Mouse (Mus musculus): ENCODE measurements around the gene Arl8b. TPM values are rescaled to one million over a fixed set of nuclear protein-coding genes. Genes with fewer than 3 reads are reported as not detected.

The Arl8b gene
- polyA plus RNA-seq (2012; rRNA removed) (8.3 and 10.5 TPM in 2 replicates), polyA plus RNA-seq (2014; fragmentation: Nextera tagmentation; extraction: Ambion mirVana) (35.5 and 35.8 TPM in 2 replicates)

- peak; percentile 86 to 90 (median 87) for DNase-seq (ENCODE audit: low read depth in 3 of 3, low spot score in 3 of 3)
- peak; percentile 91 for ATAC-seq (ENCODE audit: insufficient read depth)
- WGBS (ENCODE audit: insufficient replicate concordance), result 9% methylated on average over 36 of the region's 36 CpGs
These were observed at the start of gene Arl8b for GRCm38 (mm10) chr6:108782526-108783183. Arl8b (plus strand) TSS chr6:108783099.

GRCm38 (mm10) chr6:108735910-108736750 is 46.8 kb upstream of the Arl8b start:
- peak; percentile 62 for TF ChIP-seq CTCF (IDR thresholded peaks at IDR 0.05; ENCODE audit: low read depth)
- TF ChIP-seq EP300 (IDR thresholded peaks at IDR 0.05; ENCODE audit: low read depth), result no peak

More at GRCm38 (mm10) chr6:108782526-108783183, at the start of gene Arl8b:
- Histone ChIP-seq H3K4me3 (ENCODE audit: insufficient read depth in 1 of 2, low read depth in 2 of 2, low read length in 2 of 2) (peak within 1 kb of the TSS; percentile 86 to 94), H3K27me3 (ENCODE audit: control insufficient read depth, insufficient read depth, low read length) (no peaks in the 10 kb centered on the region), H3K9me3 (ENCODE audit: control insufficient read depth, low read length) (no peaks in the 10 kb centered on the region), H3K4me2 (ENCODE audit: low read depth) (peak within 1 kb of the TSS; percentile 87), H3K4me1 (replicated peaks; ENCODE audit: control insufficient read depth in 2 of 2, insufficient read depth in 2 of 2, low read length in 1 of 2) (peaks cover 15 to 21% of the 10 kb centered on the region in 2 experiments), H3K9ac (replicated peaks) (peak within 1 kb of the TSS; percentile 90), H3K36me3 (replicated peaks; ENCODE audit: control insufficient read depth, insufficient read depth, low read depth) (no peaks in the 10 kb centered on the region), H3K27ac (peak within 1 kb of the TSS; percentile 7)
- TF ChIP-seq EP300 (IDR thresholded peaks at IDR 0.05; ENCODE audit: low read depth) (no peak), CTCF (IDR thresholded peaks at IDR 0.05; ENCODE audit: low read depth) (peak; percentile 97)

GRCm38 (mm10) chr6:108738463-108739203 is 44.3 kb upstream of the Arl8b start:
- Histone ChIP-seq H3K4me3 (ENCODE audit: insufficient read depth in 1 of 2, low read depth in 2 of 2, low read length in 2 of 2) (no peak overlapping the region), H3K4me2 (ENCODE audit: low read depth) (no peak overlapping the region), H3K27ac (no peak overlapping the region), H3K9ac (replicated peaks) (no peak overlapping the region), H3K9me3 (ENCODE audit: control insufficient read depth, low read length) (no peaks in the 10 kb centered on the region), H3K4me1 (replicated peaks; ENCODE audit: control insufficient read depth in 2 of 2, insufficient read depth in 2 of 2, low read length in 1 of 2) (no peaks in the 10 kb centered on the region), H3K27me3 (ENCODE audit: control insufficient read depth, insufficient read depth, low read length) (no peaks in the 10 kb centered on the region), H3K36me3 (replicated peaks; ENCODE audit: control insufficient read depth, insufficient read depth, low read depth) (no peaks in the 10 kb centered on the region)
- DNase-seq (ENCODE audit: low read depth in 3 of 3, low spot score in 3 of 3) (no peak), ATAC-seq (ENCODE audit: insufficient read depth) (no peak)
- WGBS (ENCODE audit: insufficient replicate concordance), result 58% methylated on average over 9 of the region's 9 CpGs
- TF ChIP-seq EP300 (IDR thresholded peaks at IDR 0.05; ENCODE audit: low read depth), result no peak
- TF ChIP-seq CTCF (IDR thresholded peaks at IDR 0.05; ENCODE audit: low read depth), result no peak

More at GRCm38 (mm10) chr6:108735910-108736750, 46.8 kb upstream of the Arl8b start:
- Histone ChIP-seq H3K4me1 (replicated peaks; ENCODE audit: control insufficient read depth in 2 of 2, insufficient read depth in 2 of 2, low read length in 1 of 2) (no peaks in the 10 kb centered on the region), H3K4me3 (ENCODE audit: insufficient read depth in 1 of 2, low read depth in 2 of 2, low read length in 2 of 2) (no peak overlapping the region), H3K27ac (no peak overlapping the region), H3K36me3 (replicated peaks; ENCODE audit: control insufficient read depth, insufficient read depth, low read depth) (no peaks in the 10 kb centered on the region), H3K9ac (replicated peaks) (no peak overlapping the region), H3K9me3 (ENCODE audit: control insufficient read depth, low read length) (no peaks in the 10 kb centered on the region), H3K4me2 (ENCODE audit: low read depth) (no peak overlapping the region), H3K27me3 (ENCODE audit: control insufficient read depth, insufficient read depth, low read length) (no peaks in the 10 kb centered on the region)
- DNase-seq (ENCODE audit: low read depth in 3 of 3, low spot score in 3 of 3) (peak; percentile 22 to 23 (median 23)), ATAC-seq (ENCODE audit: insufficient read depth) (no peak)
- WGBS (ENCODE audit: insufficient replicate concordance), result 42% methylated on average over 9 of the region's 9 CpGs

DNA sequence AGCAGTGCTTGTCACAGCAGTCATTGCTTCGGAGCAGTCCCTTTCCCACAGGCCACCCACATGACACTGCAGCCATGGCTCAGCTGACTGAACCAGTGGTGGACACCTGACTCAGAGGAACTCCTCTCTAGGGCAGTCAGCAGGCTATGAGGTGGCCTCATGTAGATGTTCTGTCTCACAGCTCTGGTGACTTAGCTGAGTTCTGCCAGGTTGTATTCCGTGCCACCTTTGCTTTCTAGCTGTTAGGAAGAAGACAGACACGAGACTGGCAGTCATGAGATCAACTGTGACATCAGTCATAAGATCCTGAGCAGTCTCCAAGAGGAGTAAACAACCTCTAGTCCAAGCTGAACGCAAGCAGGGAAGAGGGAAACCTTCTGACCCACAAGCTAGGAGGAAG is 42.3 kb upstream of the Arl8b start:
- WGBS (ENCODE audit: insufficient replicate concordance), result 54% methylated on average over 4 of the region's 4 CpGs
- H3K27ac ChIP-seq, result no peak overlapping the region
- TF ChIP-seq EP300 (IDR thresholded peaks at IDR 0.05; ENCODE audit: low read depth) (no peak), CTCF (IDR thresholded peaks at IDR 0.05; ENCODE audit: low read depth) (no peak)

More for the DNA sequence above, 42.3 kb upstream of the Arl8b start:
- H3K4me1 ChIP-seq (replicated peaks; ENCODE audit: control insufficient read depth in 2 of 2, insufficient read depth in 2 of 2, low read length in 1 of 2), result no peaks in the 10 kb centered on the region
- no peaks in the 10 kb centered on the region for H3K27me3 ChIP-seq (ENCODE audit: control insufficient read depth, insufficient read depth, low read length)
- H3K9me3 ChIP-seq (ENCODE audit: control insufficient read depth, low read length), result no peaks in the 10 kb centered on the region
- no peaks in the 10 kb centered on the region for H3K36me3 ChIP-seq (replicated peaks; ENCODE audit: control insufficient read depth, insufficient read depth, low read depth)
- no peak overlapping the region for H3K4me2 ChIP-seq (ENCODE audit: low read depth)
- no peak for DNase-seq (ENCODE audit: low read depth in 3 of 3, low spot score in 3 of 3)
- H3K4me3 ChIP-seq (ENCODE audit: insufficient read depth in 1 of 2, low read depth in 2 of 2, low read length in 2 of 2), result no peak overlapping the region
- no peak overlapping the region for H3K9ac ChIP-seq (replicated peaks)
- no peak for ATAC-seq (ENCODE audit: insufficient read depth)
